Mouse (Mus musculus): ENCODE measurements around the gene Bub1. TPM values are rescaled to one million over a fixed set of nuclear protein-coding genes. Genes with fewer than 3 reads are reported as not detected.
A peak's percentile ranks its signal among the peaks of the same experiment; 100 is the strongest.

The Bub1 gene
- polyA plus RNA-seq, 1 experiment from 2014 or later, result 52.2 TPM

- no peak for ATAC-seq
- no peak overlapping the region for H3K9ac ChIP-seq
- no peaks in the 10 kb centered on the region for H3K9me3 ChIP-seq (replicated peaks)
- H3K4me3 ChIP-seq, result no peak overlapping the region
- H3K4me1 ChIP-seq, result peaks cover 13% of the 10 kb centered on the region
- no peak overlapping the region for H3K4me2 ChIP-seq
- no peaks in the 10 kb centered on the region for H3K36me3 ChIP-seq (ENCODE audit: poor library complexity, severe bottlenecking)
- 0 out of 2 replicates have a peak, but pooled peaks cover 13% of the 10 kb centered on the region for H3K27me3 ChIP-seq
- 18% methylated on average over 2 of the region's 2 CpGs for WGBS
- no peak overlapping the region for H3K27ac ChIP-seq
Measured at GRCm38 (mm10) chr2:127832833-127833190, 1.1 kb upstream of the Bub1 start.

GRCm38 (mm10) chr2:127832103-127832832 is 603 bp upstream of the Bub1 start:
- Histone ChIP-seq H3K4me3 (peak overlapping the region; percentile 68), H3K9me3 (replicated peaks) (no peaks in the 10 kb centered on the region), H3K4me1 (peaks cover 13% of the 10 kb centered on the region), H3K27ac (no peak overlapping the region), H3K4me2 (peak overlapping the region; percentile 78), H3K9ac (peak overlapping the region; percentile 43), H3K36me3 (ENCODE audit: poor library complexity, severe bottlenecking) (peaks cover under 1% of the 10 kb centered on the region; the same call in 1 of the 2 replicates), H3K27me3 (0 out of 2 replicates have a peak, but pooled peaks cover 9% of the 10 kb centered on the region)
- WGBS, result 40% methylated on average over 11 of the region's 11 CpGs
- 0 out of 2 replicates have a peak, but pooled peaks have one; percentile 6 for ATAC-seq

GRCm38 (mm10) chr2:127791919-127792603 is 39.6 kb downstream of the Bub1 start, which contains the start of gene Mtln:
Gene Mtln (minus strand): TSS chr2:127792488.
- 2% methylated on average over 37 of the region's 37 CpGs for WGBS
- Histone ChIP-seq H3K9ac (peak within 1 kb of the TSS; percentile 82), H3K4me2 (peak within 1 kb of the TSS; percentile 70), H3K9me3 (replicated peaks) (no peaks in the 10 kb centered on the region), H3K4me1 (peaks cover 32% of the 10 kb centered on the region), H3K27me3 (no peaks in the 10 kb centered on the region), H3K27ac (peak within 1 kb of the TSS; percentile 85), H3K36me3 (ENCODE audit: poor library complexity, severe bottlenecking) (no peaks in the 10 kb centered on the region), H3K4me3 (peak within 1 kb of the TSS; percentile 80)
- ATAC-seq, result peak; percentile 95

DNA sequence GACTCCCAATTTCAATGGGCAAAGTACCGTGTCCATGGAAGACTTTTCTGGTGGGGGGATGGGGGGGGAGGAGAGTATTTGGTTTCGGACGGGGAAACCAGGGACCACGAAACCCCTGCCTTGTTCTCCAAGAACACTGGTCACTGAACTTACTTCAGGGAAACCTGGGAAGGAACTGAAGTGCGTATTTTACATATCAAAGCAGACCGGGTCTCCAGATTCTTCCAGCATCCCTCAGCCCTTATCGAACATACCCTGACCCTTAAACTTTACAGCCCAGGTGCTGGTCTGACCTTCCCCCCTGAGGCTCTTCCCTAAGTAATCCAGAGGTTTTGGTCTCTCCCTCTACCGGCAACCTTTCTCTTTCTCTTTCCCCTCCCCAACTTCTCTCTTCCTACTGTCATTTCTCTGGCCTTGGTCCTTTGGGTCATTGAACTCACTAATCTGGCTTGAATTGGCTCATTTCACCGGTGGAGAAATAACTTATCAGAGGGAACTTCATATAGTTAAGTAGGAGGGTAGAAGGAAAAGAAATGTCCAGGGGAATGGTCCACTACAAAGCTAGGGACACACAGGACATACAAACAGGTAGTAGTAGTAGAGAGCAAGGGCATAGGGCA is 41.9 kb downstream of the Bub1 start:
- Histone ChIP-seq H3K4me1 (peaks cover 32% of the 10 kb centered on the region), H3K27me3 (no peaks in the 10 kb centered on the region), H3K9me3 (replicated peaks) (no peaks in the 10 kb centered on the region), H3K4me2 (peak overlapping the region; percentile 70), H3K36me3 (ENCODE audit: poor library complexity, severe bottlenecking) (no peaks in the 10 kb centered on the region), H3K9ac (peak overlapping the region; percentile 82), H3K4me3 (peak overlapping the region; percentile 76), H3K27ac (no peak overlapping the region)
- 16% methylated on average over 9 of the region's 9 CpGs for WGBS
- no peak for ATAC-seq

GRCm38 (mm10) chr2:127789138-127789537 is 42.5 kb downstream of the Bub1 start:
- ATAC-seq, result no peak
- Histone ChIP-seq H3K36me3 (ENCODE audit: poor library complexity, severe bottlenecking) (no peaks in the 10 kb centered on the region), H3K4me3 (peak overlapping the region; percentile 76), H3K9me3 (replicated peaks) (no peaks in the 10 kb centered on the region), H3K27ac (peak overlapping the region; percentile 54; the same call in 1 of the 2 replicates), H3K27me3 (no peaks in the 10 kb centered on the region), H3K4me1 (peaks cover 32% of the 10 kb centered on the region), H3K4me2 (peak overlapping the region; percentile 70), H3K9ac (peak overlapping the region; percentile 82)
- WGBS, result 3% methylated on average over 11 of the region's 11 CpGs

- ATAC-seq, result peak; percentile 81
- Histone ChIP-seq H3K9ac (peak within 1 kb of the TSS; percentile 82), H3K27ac (peak within 1 kb of the TSS; percentile 61), H3K9me3 (replicated peaks) (no peaks in the 10 kb centered on the region), H3K4me2 (peak within 1 kb of the TSS; percentile 70), H3K27me3 (no peaks in the 10 kb centered on the region), H3K4me3 (peak within 1 kb of the TSS; percentile 76), H3K36me3 (ENCODE audit: poor library complexity, severe bottlenecking) (no peaks in the 10 kb centered on the region), H3K4me1 (peaks cover 32% of the 10 kb centered on the region)
- WGBS, result under 1% methylated on average over 40 of the region's 40 CpGs
Measured at GRCm38 (mm10) chr2:127788440-127789116, 43.1 kb downstream of the Bub1 start, which contains the start of gene Nphp1. Gene Nphp1 (minus strand): TSS chr2:127788897.

- whole genome bisulfite sequencing, result 92% methylated on average over 5 of the region's 5 CpGs
- H3K4me1 ChIP-seq, result peaks cover 32% of the 10 kb centered on the region
Measured at GRCm38 (mm10) chr2:127787226-127787625, 44.4 kb downstream of the Bub1 start.

DNA sequence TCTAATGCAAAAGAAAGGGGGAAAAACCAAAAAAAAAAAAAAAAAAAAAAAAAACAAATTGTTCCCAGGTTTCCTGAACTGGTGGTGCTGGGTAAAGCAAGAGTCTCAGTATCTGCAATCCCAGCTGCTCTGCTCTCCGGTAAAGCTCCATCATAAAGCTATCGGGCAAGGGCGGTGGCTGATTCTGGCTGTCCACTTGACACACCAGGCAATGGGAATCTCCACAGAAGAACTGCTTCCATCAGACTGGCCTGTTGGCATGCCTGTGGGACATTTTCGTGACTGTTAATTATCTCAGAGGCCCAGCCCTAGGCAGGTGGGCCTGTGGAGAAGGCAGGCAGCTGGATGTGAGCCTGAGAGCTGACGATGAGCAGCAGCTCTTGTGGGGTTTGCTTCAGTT is 53.2 kb downstream of the Bub1 start:
- H3K9me3 ChIP-seq (replicated peaks), result no peaks in the 10 kb centered on the region
- H3K4me1 ChIP-seq, result peaks cover 10% of the 10 kb centered on the region
- ATAC-seq, result no peak
- no peak overlapping the region for H3K4me2 ChIP-seq
- H3K9ac ChIP-seq, result no peak overlapping the region
- peaks cover 34% of the 10 kb centered on the region for H3K36me3 ChIP-seq (ENCODE audit: poor library complexity, severe bottlenecking)
- no peak overlapping the region for H3K27ac ChIP-seq
- H3K4me3 ChIP-seq, result no peak overlapping the region
- no peaks in the 10 kb centered on the region for H3K27me3 ChIP-seq
- WGBS, result 90% methylated on average over 5 of the region's 5 CpGs

More at GRCm38 (mm10) chr2:127787226-127787625, 44.4 kb downstream of the Bub1 start:
- H3K27ac ChIP-seq, result no peak overlapping the region
- H3K9ac ChIP-seq, result no peak overlapping the region
- H3K4me3 ChIP-seq, result no peak overlapping the region
- no peaks in the 10 kb centered on the region for H3K27me3 ChIP-seq
- no peaks in the 10 kb centered on the region for H3K9me3 ChIP-seq (replicated peaks)
- ATAC-seq, result no peak
- H3K36me3 ChIP-seq (ENCODE audit: poor library complexity, severe bottlenecking), result no peaks in the 10 kb centered on the region
- H3K4me2 ChIP-seq, result no peak overlapping the region

GRCm38 (mm10) chr2:127775013-127775412 is 56.7 kb downstream of the Bub1 start:
- Histone ChIP-seq H3K27me3 (no peaks in the 10 kb centered on the region), H3K27ac (no peak overlapping the region), H3K4me2 (no peak overlapping the region), H3K9me3 (replicated peaks) (no peaks in the 10 kb centered on the region), H3K9ac (no peak overlapping the region), H3K4me1 (peaks cover 10% of the 10 kb centered on the region), H3K4me3 (no peak overlapping the region), H3K36me3 (ENCODE audit: poor library complexity, severe bottlenecking) (peaks cover 54% of the 10 kb centered on the region)
- no peak for ATAC-seq
- WGBS, result 60% methylated on average over 3 of the region's 3 CpGs

DNA sequence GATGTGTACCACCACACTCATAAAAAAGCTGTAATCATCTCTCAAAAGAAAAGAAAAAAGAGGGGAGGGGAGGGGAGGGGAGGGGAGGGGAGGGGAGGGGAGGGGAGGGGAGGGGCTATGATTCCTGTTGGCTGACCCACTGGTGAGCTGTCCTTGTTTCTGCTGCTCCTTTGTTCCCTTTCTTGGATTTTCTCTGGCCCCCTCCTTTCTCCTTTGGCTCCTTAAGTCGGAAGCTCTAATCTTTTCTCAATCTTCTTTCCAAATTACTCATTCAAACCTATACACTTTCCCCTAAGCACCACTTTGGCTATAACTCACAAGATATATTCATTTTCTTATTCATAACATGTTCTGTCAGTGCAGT is 57.1 kb downstream of the Bub1 start:
- H3K4me1 ChIP-seq, result peaks cover 10% of the 10 kb centered on the region
- peaks cover 54% of the 10 kb centered on the region for H3K36me3 ChIP-seq (ENCODE audit: poor library complexity, severe bottlenecking)
- no peak overlapping the region for H3K4me3 ChIP-seq
- H3K9ac ChIP-seq, result no peak overlapping the region
- H3K27ac ChIP-seq, result no peak overlapping the region
- H3K27me3 ChIP-seq, result no peaks in the 10 kb centered on the region
- peak; percentile 21 for ATAC-seq
- peak overlapping the region; percentile 25; the same call in 1 of the 2 replicates for H3K4me2 ChIP-seq
- no peaks in the 10 kb centered on the region for H3K9me3 ChIP-seq (replicated peaks)
- 0% methylated on average over 1 of the region's 1 CpGs for WGBS

DNA sequence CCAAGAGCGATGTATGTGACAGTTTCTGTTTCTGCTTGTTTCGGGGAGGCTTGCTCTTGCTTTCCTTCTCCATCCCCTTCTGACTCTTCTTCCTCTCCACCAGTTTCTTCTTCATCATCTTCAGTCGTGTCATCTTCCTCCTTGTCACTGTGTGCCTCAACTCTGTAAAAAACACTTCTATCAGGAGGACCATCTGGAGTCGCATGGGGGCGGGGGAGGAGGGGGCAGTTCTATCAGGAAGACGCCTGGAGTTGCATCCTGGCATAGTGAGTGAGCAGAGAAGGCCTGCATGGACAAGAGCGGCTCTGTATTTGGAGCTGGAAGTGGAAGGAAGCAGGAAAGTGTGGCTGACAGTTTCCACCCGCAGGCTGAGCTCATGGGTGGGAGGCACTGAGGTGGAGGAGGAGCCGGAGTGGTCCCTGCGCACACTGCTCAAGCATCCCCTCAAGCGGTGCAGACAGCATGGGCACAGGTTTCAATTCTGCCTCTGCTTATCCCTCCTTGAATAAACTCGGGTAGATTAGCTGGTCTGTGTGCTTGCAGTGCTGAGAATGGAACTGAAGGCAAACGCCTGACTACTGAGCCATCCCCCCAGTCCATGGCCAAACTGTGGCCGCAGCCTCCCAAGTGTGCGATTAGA is 57.6 kb downstream of the Bub1 start:
- 25% methylated on average over 14 of the region's 15 CpGs for WGBS
- Histone ChIP-seq H3K36me3 (ENCODE audit: poor library complexity, severe bottlenecking) (peaks cover 54% of the 10 kb centered on the region), H3K9ac (0 out of 2 replicates have a peak overlapping the region, but pooled peaks have one; percentile 45)

More for the DNA sequence above, 57.6 kb downstream of the Bub1 start:
- peaks cover 10% of the 10 kb centered on the region for H3K4me1 ChIP-seq
- H3K27ac ChIP-seq, result peak overlapping the region; percentile 68
- no peaks in the 10 kb centered on the region for H3K9me3 ChIP-seq (replicated peaks)
- no peaks in the 10 kb centered on the region for H3K27me3 ChIP-seq
- peak; percentile 57 for ATAC-seq
- H3K4me2 ChIP-seq, result peak overlapping the region; percentile 25
- H3K4me3 ChIP-seq, result no peak overlapping the region

Measured in forebrain, embryonic 13.5 days (tissue).